Mouse (Mus musculus) c-Kit-positive CD71-positive TER-119-negative erythroid progenitor cells, embryonic 14.5 days (primary cell): ENCODE measurements around the gene Fxr2.
"Not testable (repeated sequence)": the region's sequence is repeated elsewhere in the genome, so short reads cannot be mapped to it uniquely, and the experiment has no call there.

Experiments used
- DNase-seq: peaks from one replicate; pipeline ENCODE4 v3.0.0-alpha.2; 2013; ENCODE audit warnings: low read depth

The Fxr2 gene

GRCm38 (mm10) chr11:69684128-69684745 is 51.4 kb downstream of the Fxr2 start:
- DNase-seq, result no peak

GRCm38 (mm10) chr11:69684936-69685335 is 52.1 kb downstream of the Fxr2 start:
- no peak for DNase-seq

GRCm38 (mm10) chr11:69685526-69686148 is 52.8 kb downstream of the Fxr2 start, which contains the start of gene Tnfsf13:
Gene Tnfsf13, minus strand, starts transcription at chr11:69685784.
- DNase-seq, result no peak

GRCm38 (mm10) chr11:69686377-69686776 is 53.6 kb downstream of the Fxr2 start:
- DNase-seq, result no peak

- no peak for DNase-seq
Measured at GRCm38 (mm10) chr11:69687061-69687460, 54.3 kb downstream of the Fxr2 start.

DNA sequence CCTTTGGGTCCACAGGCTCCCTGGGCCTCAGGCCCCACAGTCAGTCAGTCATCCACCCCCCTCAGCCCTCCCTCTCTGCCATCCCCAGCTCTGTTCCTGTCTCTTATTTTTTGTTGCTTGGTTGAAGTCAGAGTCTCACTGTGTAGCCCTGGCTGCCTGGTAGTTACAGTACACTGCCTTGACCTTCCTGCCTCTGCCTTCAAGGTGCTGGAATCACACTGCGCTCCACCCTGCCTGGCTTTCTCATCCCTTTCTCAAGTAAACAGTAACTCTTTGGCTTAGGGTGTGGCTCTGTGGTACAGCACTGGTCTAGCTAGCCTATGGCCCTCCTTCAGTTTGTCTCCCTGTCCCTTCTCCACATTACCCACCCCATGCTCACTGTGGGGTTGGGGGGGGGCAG is 57.1 kb downstream of the Fxr2 start:
- no peak for DNase-seq

GRCm38 (mm10) chr11:69692196-69692811 is 59.5 kb downstream of the Fxr2 start:
- no peak for DNase-seq

- no peak for DNase-seq
Measured at GRCm38 (mm10) chr11:69692863-69693262, 60.1 kb downstream of the Fxr2 start.

GRCm38 (mm10) chr11:69693421-69693965 is 60.7 kb downstream of the Fxr2 start:
- no peak for DNase-seq

DNA sequence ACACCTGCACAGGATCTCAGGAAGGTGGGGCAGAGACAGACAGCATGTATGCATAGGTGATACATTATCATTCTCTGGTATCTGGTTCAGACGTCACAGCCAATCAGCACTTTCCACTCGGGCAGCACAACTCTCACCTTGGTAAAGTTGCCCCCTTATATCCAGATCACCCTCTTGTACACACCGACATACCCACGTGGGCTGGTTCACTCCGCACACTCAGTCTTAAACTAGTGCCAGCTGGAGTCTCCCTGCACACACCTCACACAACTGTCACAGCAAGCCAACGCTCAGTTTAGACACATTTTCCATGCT is 62.2 kb downstream of the Fxr2 start:
- DNase-seq, result no peak

GRCm38 (mm10) chr11:69695361-69696181 is 62.8 kb downstream of the Fxr2 start, which contains the start of the genes Tnfsf12 and Tnfsfm13:
Gene Tnfsf12, minus strand, starts transcription at chr11:69695849.
Gene Tnfsfm13, minus strand, starts transcription at chr11:69696098.
- DNase-seq, result no peak

- DNase-seq, result no peak
Measured at GRCm38 (mm10) chr11:69697396-69697795, 64.6 kb downstream of the Fxr2 start.

GRCm38 (mm10) chr11:69698574-69698973 is 65.8 kb downstream of the Fxr2 start:
- DNase-seq, result no peak

GRCm38 (mm10) chr11:69699595-69699994 is 66.8 kb downstream of the Fxr2 start:
- no peak for DNase-seq

DNA sequence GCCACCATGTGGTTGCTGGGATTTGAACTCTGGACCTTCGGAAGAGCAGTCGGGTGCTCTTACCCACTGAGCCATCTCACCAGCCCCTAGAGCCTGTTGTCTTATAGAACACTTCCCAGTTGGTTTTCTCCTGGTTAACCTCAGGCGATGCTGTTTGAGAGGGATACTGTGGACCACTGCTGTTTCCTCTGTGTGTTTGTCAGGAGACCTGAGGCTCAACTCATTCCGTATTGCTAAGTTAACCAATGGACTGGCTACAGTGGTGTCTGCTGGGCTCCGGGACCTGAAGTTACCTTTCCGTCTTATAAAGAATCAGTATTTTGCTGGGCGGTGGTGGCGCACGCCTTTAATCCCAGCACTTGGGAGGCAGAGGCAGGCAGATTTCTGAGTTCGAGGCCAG is 70.1 kb downstream of the Fxr2 start:
- not testable (repeated sequence) for DNase-seq
